Mouse (Mus musculus) embryonic facial prominence, embryonic 12.5 days (tissue): ENCODE data around the gene Tdrd6. TPM values are rescaled to one million over a fixed set of nuclear protein-coding genes. Genes with fewer than 3 reads are reported as not detected.
A peak's percentile ranks its signal among the peaks of the same experiment; 100 is the strongest.

Source experiments
- ATAC-seq: fragments of 200-750 bp; cut with Nextera tagmentation; 2 replicates; pipeline ENCODE4 v1.8.0; 2017; ENCODE audit not compliant: insufficient number of reproducible peaks, insufficient read depth, low FRiP score, low TSS enrichment
- H3K27ac ChIP-seq: fragments of 300-500 bp; sonication (generic); 2 replicates; pipeline ENCODE4 v1.5.1; 2016; ENCODE audit warnings: mild to moderate bottlenecking
- H3K27me3 ChIP-seq: fragments of 300-500 bp; sonication (generic); 2 replicates; pipeline ENCODE4 v1.6.1; 2016; ENCODE audit warnings: mild to moderate bottlenecking, moderate library complexity
- H3K36me3 ChIP-seq: fragments of 300-500 bp; sonication (generic); 2 replicates; pipeline ENCODE4 v1.6.1; 2016; ENCODE audit warnings: mild to moderate bottlenecking
- H3K4me1 ChIP-seq: fragments of 300-500 bp; sonication (generic); 2 replicates; pipeline ENCODE4 v1.6.1; 2016
- H3K4me2 ChIP-seq: fragments of 300-500 bp; sonication (generic); replicated peaks from 2 replicates; pipeline ENCODE4 v1.6.1; 2016; ENCODE audit warnings: mild to moderate bottlenecking, moderate library complexity
- H3K4me3 ChIP-seq: fragments of 300-500 bp; sonication (generic); 2 replicates; pipeline ENCODE4 v1.5.1; 2016; ENCODE audit warnings: mild to moderate bottlenecking
- H3K9ac ChIP-seq: fragments of 300-500 bp; sonication (generic); 2 replicates; pipeline ENCODE4 v1.6.1; 2016; ENCODE audit warnings: mild to moderate bottlenecking, moderate library complexity
- H3K9me3 ChIP-seq: fragments of 300-500 bp; sonication (generic); 2 replicates; pipeline ENCODE4 v1.6.1; 2016; ENCODE audit warnings: mild to moderate bottlenecking, moderate library complexity
- WGBS: fragments of 180-500 bp; shearing (Covaris S2); methylation state at CpG from one replicate; pipeline ENCODE4 v1.1.7; 2016; 5-methylcytosine and 5-hydroxymethylcytosine counted together
- polyA plus RNA-seq: library from polyadenylated mRNA; unstranded; fragments of >200 nt; fragmentation: Nextera tagmentation; extraction: Ambion mirVana; gene quantifications from 2 replicates; pipeline ENCODE4 v1.2.1, GENCODE M21; 2016

Tdrd6 gene
- polyA plus RNA-seq, 1 experiment from 2014 or later, result 0.17 TPM

DNA sequence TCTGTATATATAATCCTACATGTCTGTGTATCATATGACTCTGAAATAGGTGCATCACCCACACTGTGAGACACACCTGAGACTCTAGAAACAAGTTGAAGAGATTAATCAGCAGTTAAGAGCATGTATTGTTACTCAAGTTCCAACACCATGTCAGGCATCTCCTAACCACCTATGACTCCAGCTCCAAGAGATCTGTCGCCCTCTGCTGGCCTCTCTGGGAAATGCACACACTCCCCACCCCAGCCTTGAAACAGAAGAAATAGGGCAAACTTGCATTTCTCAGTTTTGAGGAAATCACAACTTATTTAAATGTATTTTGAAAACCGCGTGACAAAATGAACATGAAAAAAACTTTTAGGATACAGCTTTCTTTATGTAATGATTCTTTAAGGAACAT is 23.4 kb downstream of the Tdrd6 start:
- H3K36me3 ChIP-seq, result no peaks in the 10 kb centered on the region
- no peaks in the 10 kb centered on the region for H3K9me3 ChIP-seq
- H3K9ac ChIP-seq, result no peak overlapping the region
- WGBS, result 14% methylated on average over 3 of the region's 3 CpGs
- no peak for ATAC-seq
- H3K4me3 ChIP-seq, result no peak overlapping the region
- H3K27ac ChIP-seq, result no peak overlapping the region
- no peaks in the 10 kb centered on the region for H3K27me3 ChIP-seq
- H3K4me2 ChIP-seq, result no peak overlapping the region
- H3K4me1 ChIP-seq, result no peaks in the 10 kb centered on the region

DNA sequence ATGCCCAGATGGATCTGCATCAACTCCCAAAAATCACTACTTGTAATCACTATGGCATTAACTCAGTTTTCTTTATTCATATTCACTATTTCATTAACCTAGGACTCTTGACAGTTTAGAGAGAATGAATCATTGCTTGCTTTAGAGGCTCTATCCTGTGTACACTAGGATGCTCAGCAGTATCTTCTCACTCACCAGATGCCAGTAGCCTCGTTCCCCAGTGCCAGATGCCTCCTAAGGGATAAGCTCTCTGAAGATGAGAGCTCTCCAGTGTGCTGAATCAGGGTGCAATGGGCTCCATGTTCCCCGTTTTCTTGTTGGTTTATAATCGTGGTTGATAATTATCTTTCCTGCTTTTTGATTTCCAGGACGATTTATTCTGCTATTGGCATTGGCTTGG is 31.4 kb downstream of the Tdrd6 start:
- Histone ChIP-seq H3K27ac (no peak overlapping the region), H3K27me3 (no peaks in the 10 kb centered on the region), H3K4me2 (no peak overlapping the region), H3K9ac (no peak overlapping the region), H3K4me3 (no peak overlapping the region), H3K36me3 (no peaks in the 10 kb centered on the region), H3K4me1 (no peaks in the 10 kb centered on the region), H3K9me3 (no peaks in the 10 kb centered on the region)
- 61% methylated on average over 4 of the region's 4 CpGs for WGBS
- no peak for ATAC-seq

DNA sequence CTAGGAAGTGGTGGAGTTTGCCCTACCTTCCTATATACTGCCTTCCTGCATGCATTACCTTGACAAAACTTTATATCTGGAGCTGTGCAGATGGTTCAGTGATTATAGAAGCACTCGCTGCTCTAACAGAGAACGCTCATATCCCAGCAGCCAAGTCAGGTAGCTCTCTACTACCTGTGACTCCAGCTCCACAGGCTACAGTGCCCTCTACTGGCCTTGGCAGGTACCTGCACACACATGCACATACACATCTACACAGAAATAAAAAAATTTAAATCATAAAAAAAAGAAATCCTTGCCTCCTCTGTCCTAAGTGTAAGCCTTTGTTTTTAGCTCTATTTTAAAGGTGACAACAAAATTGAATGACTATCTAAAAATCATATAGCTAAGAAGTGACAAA is 32.4 kb downstream of the Tdrd6 start:
- no peak overlapping the region for H3K4me3 ChIP-seq
- H3K27ac ChIP-seq, result no peak overlapping the region
- H3K4me1 ChIP-seq, result no peaks in the 10 kb centered on the region
- no peaks in the 10 kb centered on the region for H3K9me3 ChIP-seq
- ATAC-seq, result no peak
- H3K36me3 ChIP-seq, result no peaks in the 10 kb centered on the region
- H3K9ac ChIP-seq, result no peak overlapping the region
- H3K27me3 ChIP-seq, result no peaks in the 10 kb centered on the region
- H3K4me2 ChIP-seq, result no peak overlapping the region
- 98% methylated on average over 2 of the region's 2 CpGs for WGBS

DNA sequence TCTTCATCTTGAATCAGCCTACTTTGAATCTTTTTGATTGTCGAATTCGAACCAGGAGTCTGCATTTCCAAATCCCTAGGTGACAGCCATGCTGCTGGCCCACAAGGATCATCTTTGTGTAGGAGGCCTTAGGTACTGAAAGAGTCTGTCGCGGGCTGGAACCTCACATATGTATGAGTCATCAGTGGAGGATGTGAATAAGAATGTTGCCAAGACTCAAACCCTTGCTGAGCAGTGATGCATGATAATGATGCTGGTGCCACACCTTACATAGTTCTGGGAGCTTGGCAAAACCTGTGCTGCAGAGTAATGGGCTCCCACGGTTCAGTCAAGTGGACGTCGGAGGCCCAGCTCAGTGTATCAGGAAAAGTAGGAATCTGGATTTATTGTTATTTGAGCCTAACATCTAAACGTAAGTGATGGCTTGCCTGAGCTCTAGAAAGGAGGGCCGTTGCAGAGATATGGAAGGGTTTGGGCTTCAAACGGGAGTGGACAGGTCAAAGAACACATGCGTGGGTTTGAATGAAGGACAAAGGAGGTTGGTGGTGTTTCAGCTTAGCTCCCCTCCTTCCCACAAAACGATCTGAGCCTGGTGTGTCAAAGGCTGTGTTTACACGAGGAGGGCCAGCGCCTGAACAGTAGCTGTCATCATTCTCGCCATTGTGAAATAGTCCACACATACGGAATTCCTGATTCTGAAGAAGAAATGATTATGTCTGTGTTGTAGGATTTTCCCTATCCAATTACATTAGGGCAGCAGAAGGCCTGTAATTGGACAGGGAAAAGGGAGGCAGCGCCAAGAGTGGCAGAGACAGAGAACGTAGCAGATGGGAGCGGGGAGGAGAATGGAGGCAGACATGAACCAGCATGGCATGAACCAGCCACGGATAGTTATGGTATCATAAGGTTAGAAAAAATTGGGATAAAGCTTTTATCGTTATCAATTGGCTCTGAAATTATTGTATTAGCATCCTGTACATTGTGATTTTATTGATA is 37.5 kb downstream of the Tdrd6 start:
- Histone ChIP-seq H3K4me3 (no peak overlapping the region), H3K9ac (no peak overlapping the region), H3K27ac (no peak overlapping the region), H3K27me3 (no peaks in the 10 kb centered on the region), H3K36me3 (no peaks in the 10 kb centered on the region), H3K4me1 (no peaks in the 10 kb centered on the region), H3K4me2 (no peak overlapping the region), H3K9me3 (no peaks in the 10 kb centered on the region)
- no peak for ATAC-seq
- WGBS, result 87% methylated on average over 21 of the region's 21 CpGs

DNA sequence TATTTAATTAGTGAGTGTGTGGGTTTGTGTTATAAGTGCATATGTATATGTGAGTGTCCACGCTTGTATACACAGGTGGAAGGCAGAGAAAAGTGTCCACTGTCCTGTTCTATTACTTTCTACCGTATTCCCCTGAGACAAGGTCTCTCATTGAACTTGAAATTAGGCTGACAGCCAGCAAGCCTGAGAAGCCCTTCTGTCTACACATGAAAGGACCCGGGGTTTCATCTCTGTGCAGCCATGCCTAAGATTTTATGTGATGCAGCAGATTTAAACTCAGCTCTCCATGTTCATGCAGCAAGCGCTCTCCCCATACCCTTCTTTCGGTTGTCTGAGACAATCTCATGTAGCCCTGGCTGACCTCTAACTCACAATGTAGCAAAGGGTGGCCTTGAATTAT is 39.6 kb downstream of the Tdrd6 start:
- WGBS, result 89% methylated on average over 5 of the region's 5 CpGs
- no peak for ATAC-seq

DNA sequence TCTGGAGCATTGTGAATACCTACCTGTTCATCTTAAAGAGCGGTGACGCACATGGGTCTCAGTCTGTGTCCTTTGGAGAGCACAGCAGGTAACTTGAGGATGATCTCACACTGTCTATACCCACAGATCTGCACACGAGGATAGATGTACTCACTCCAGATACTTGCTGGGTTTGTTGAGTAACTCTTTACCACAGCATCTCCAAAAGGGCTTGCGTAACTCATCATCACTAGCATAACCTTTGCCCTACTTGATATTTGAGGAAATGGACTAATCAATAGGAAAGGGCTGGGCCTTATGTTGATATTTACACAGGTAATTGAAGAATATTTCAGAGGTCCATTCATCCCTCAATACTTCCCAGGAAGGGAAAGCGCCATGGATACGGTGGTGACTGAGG is 40.3 kb downstream of the Tdrd6 start:
- Histone ChIP-seq H3K4me3 (no peak overlapping the region), H3K27me3 (no peaks in the 10 kb centered on the region), H3K4me1 (no peaks in the 10 kb centered on the region), H3K9ac (no peak overlapping the region), H3K9me3 (no peaks in the 10 kb centered on the region), H3K4me2 (no peak overlapping the region), H3K27ac (no peak overlapping the region), H3K36me3 (no peaks in the 10 kb centered on the region)
- 93% methylated on average over 6 of the region's 6 CpGs for WGBS
- ATAC-seq, result no peak

More for the DNA sequence above, 39.6 kb downstream of the Tdrd6 start:
- H3K36me3 ChIP-seq, result no peaks in the 10 kb centered on the region
- no peak overlapping the region for H3K4me3 ChIP-seq
- no peaks in the 10 kb centered on the region for H3K4me1 ChIP-seq
- no peaks in the 10 kb centered on the region for H3K27me3 ChIP-seq
- no peaks in the 10 kb centered on the region for H3K9me3 ChIP-seq
- H3K27ac ChIP-seq, result no peak overlapping the region
- no peak overlapping the region for H3K4me2 ChIP-seq
- no peak overlapping the region for H3K9ac ChIP-seq

DNA sequence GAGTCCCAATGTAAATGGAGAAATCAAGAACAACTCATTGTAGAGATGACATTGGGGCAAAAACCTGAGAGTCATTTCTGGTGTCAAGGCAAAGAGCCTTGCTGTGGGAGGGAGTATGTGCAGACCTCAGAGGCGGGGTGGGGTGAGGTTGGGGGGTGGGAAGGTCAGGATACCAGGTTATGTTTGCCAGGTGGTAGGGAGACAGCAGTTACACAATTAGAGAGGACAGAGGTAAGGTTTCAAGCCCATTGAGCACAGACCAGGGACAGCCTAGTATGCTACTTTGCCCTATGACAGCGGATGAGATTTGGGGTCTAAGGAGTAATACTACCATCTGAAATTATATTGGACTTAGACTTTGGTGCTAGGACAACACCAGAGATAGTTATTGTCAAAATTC is 42.8 kb downstream of the Tdrd6 start:
- H3K27me3 ChIP-seq, result no peaks in the 10 kb centered on the region
- H3K4me1 ChIP-seq, result peaks cover 4% of the 10 kb centered on the region; the same call in 1 of the 2 replicates
- no peak overlapping the region for H3K4me2 ChIP-seq
- no peaks in the 10 kb centered on the region for H3K36me3 ChIP-seq
- ATAC-seq, result no peak
- no peak overlapping the region for H3K9ac ChIP-seq
- 83% methylated on average over 2 of the region's 2 CpGs for WGBS
- no peaks in the 10 kb centered on the region for H3K9me3 ChIP-seq
- H3K27ac ChIP-seq, result no peak overlapping the region
- H3K4me3 ChIP-seq, result no peak overlapping the region

DNA sequence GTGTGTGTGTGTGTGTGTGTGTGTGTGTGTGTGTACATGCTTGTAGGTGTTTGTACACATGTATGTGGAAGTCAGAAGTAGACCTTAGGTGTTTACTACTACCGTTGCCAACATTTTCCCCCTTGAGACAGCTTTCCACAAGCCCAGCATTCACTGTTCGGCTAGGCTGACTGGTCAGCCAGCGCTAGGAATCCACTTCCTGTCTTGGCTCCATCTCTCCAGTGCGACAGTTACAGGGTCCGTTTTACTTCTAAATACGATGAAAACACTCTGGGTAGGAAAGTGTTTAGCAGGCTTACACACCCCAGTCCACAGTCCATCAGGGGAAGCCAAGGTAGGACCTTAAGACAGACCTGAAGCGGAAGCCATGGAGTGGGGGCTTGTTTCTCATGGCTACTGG is 45.3 kb downstream of the Tdrd6 start:
- H3K9me3 ChIP-seq, result no peaks in the 10 kb centered on the region
- H3K27ac ChIP-seq, result no peak overlapping the region
- no peak overlapping the region for H3K9ac ChIP-seq
- no peak for ATAC-seq
- H3K4me2 ChIP-seq, result no peak overlapping the region
- H3K4me3 ChIP-seq, result no peak overlapping the region
- H3K36me3 ChIP-seq, result no peaks in the 10 kb centered on the region
- 76% methylated on average over 7 of the region's 7 CpGs for WGBS
- peaks cover 9% of the 10 kb centered on the region for H3K4me1 ChIP-seq
- H3K27me3 ChIP-seq, result no peaks in the 10 kb centered on the region

DNA sequence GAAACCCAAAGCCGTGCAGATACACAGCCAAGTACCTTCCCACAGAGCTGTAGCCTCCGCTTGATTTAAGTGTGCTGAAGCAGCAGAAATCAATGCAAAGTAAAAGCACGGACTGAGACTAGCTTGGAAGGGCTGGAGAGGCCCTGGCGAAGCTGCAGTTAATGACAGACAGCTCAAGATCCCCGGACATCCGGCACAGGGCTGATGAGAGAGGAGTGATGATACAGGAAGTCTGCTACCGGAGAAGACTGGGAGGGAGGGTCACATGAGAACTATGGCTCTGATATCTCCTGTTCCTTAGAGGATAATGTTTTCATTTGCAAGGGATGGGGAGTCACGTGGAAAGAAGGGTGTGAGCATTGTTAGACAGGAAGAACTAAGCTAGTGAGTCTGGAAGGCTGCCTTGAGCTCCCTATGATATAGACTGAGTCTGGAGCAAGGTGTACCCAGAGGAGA is 49.1 kb downstream of the Tdrd6 start:
- 7% methylated on average over 8 of the region's 8 CpGs for WGBS
- peak; percentile 63 for ATAC-seq
- H3K4me1 ChIP-seq, result peaks cover 9% of the 10 kb centered on the region
- H3K36me3 ChIP-seq, result no peaks in the 10 kb centered on the region
- no peaks in the 10 kb centered on the region for H3K9me3 ChIP-seq
- H3K4me2 ChIP-seq, result peak overlapping the region; percentile 16
- peak overlapping the region; percentile 61 for H3K27ac ChIP-seq
- H3K27me3 ChIP-seq, result no peaks in the 10 kb centered on the region
- H3K4me3 ChIP-seq, result no peak overlapping the region
- no peak overlapping the region for H3K9ac ChIP-seq

DNA sequence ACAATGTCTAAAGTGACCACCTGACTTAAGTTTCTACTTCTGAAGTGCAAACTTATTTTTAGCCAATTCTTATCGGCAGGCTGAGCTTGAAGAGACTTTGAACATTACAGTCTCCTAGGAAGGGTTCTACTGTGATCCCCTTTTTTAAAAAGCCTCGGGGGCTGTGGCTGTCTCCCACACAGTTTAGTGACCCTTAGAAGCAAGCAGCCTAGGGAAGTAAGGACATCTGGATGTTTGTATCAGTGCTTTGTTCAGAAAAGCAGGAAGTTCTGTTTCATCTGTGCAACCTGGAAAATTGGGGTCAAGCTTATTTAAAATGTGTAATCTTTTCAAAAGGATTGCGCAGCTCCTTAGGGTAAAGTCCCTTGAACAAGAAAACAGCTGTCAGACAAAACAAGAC is 49.6 kb downstream of the Tdrd6 start:
- Histone ChIP-seq H3K27ac (peak overlapping the region; percentile 61), H3K4me1 (peaks cover 9% of the 10 kb centered on the region), H3K27me3 (no peaks in the 10 kb centered on the region), H3K4me3 (no peak overlapping the region), H3K9me3 (no peaks in the 10 kb centered on the region), H3K36me3 (no peaks in the 10 kb centered on the region), H3K9ac (no peak overlapping the region), H3K4me2 (peak overlapping the region; percentile 16)
- no peak for ATAC-seq
- WGBS, result 13% methylated on average over 3 of the region's 3 CpGs

DNA sequence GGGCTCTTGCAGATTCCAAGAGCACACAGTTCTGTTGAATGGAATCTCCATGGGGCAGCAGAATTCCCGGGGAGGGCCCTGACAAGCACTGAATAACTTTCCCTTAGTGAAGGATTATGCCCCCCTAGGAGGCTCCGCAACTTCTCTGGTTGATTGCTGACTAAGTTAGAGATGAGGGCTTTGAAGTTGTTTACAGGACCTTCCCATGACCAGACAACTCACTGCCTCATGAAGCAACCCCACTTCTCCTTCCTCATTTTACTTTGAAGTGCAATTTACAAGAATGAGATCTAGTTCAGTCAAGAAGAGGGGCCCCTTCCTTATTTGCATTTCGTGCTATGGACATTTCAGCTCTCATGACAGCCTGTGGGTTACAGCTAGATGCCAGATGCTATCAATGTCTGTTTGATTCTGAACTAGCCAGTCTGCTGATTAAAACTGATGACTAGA is 56.5 kb downstream of the Tdrd6 start:
- Histone ChIP-seq H3K4me2 (no peak overlapping the region), H3K4me3 (no peak overlapping the region), H3K9ac (no peak overlapping the region), H3K4me1 (0 out of 2 replicates have a peak, but pooled peaks cover 3% of the 10 kb centered on the region), H3K27ac (no peak overlapping the region), H3K27me3 (no peaks in the 10 kb centered on the region), H3K36me3 (no peaks in the 10 kb centered on the region), H3K9me3 (no peaks in the 10 kb centered on the region)
- 23% methylated on average over 3 of the region's 3 CpGs for WGBS
- ATAC-seq, result no peak

DNA sequence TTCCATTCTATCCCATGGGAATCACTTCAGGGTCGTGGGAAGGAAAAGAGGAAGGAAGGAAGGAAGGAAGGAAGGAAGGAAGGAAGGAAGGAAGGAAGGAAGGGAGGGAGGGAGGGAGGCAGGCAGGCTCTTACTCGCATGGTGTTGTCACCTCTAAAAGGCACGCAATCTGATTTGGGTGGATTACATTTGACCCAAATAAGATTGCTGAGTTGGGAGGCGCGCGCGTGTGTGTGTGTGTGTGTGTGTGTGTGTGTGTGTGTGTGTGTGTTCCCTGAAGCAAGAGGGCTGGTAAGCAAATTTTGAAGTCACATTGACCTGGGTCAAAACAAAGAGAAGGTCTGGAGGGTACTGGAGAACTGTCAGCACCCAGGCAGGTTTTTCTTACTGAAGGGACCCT is 60.8 kb downstream of the Tdrd6 start:
- no peaks in the 10 kb centered on the region for H3K27me3 ChIP-seq
- no peaks in the 10 kb centered on the region for H3K36me3 ChIP-seq
- no peak overlapping the region for H3K4me3 ChIP-seq
- 60% methylated on average over 7 of the region's 7 CpGs for WGBS
- no peak overlapping the region for H3K4me2 ChIP-seq
- peaks cover 7% of the 10 kb centered on the region; the same call in 1 of the 2 replicates for H3K4me1 ChIP-seq
- H3K9ac ChIP-seq, result no peak overlapping the region
- ATAC-seq, result no peak
- no peaks in the 10 kb centered on the region for H3K9me3 ChIP-seq
- H3K27ac ChIP-seq, result no peak overlapping the region
